Mouse (Mus musculus) forebrain, embryonic 12.5 days (tissue): ENCODE results near the gene Mknk1. TPM values are rescaled to one million over a fixed set of nuclear protein-coding genes. Genes with fewer than 3 reads are reported as not detected.

Source experiments
- ATAC-seq: fragments of 200-750 bp; cut with Nextera tagmentation; 2 replicates; pipeline ENCODE4 v1.8.0; 2017; ENCODE audit warnings: moderate TSS enrichment; ENCODE audit not compliant: low FRiP score
- H3K27ac ChIP-seq: fragments of 300-500 bp; sonication (generic); 2 replicates; pipeline ENCODE4 v1.5.1; 2016; ENCODE audit warnings: mild to moderate bottlenecking
- H3K27me3 ChIP-seq: fragments of 300-500 bp; sonication (generic); 2 replicates; pipeline ENCODE4 v1.6.1; 2016; ENCODE audit warnings: mild to moderate bottlenecking
- H3K36me3 ChIP-seq: fragments of 300-500 bp; sonication (generic); replicated peaks from 2 replicates; pipeline ENCODE4 v1.6.1; 2016; ENCODE audit warnings: mild to moderate bottlenecking
- H3K4me1 ChIP-seq: fragments of 300-500 bp; sonication (generic); 2 replicates; pipeline ENCODE4 v1.6.1; 2016
- H3K4me2 ChIP-seq: fragments of 300-500 bp; sonication (generic); 2 replicates; pipeline ENCODE4 v1.6.1; 2016; ENCODE audit warnings: mild to moderate bottlenecking, moderate library complexity
- H3K4me3 ChIP-seq: fragments of 300-500 bp; sonication (generic); replicated peaks from 2 replicates; pipeline ENCODE4 v1.5.1; 2016; ENCODE audit warnings: mild to moderate bottlenecking
- H3K9ac ChIP-seq: fragments of 300-500 bp; sonication (generic); 2 replicates; pipeline ENCODE4 v1.6.1; 2016; ENCODE audit warnings: mild to moderate bottlenecking
- H3K9me3 ChIP-seq: fragments of 300-500 bp; sonication (generic); 2 replicates; pipeline ENCODE4 v1.6.1; 2016
- WGBS: fragments of 180-500 bp; shearing (Covaris S2); methylation state at CpG from one replicate; pipeline ENCODE4 v1.1.7; 2016; 5-methylcytosine and 5-hydroxymethylcytosine counted together
- polyA plus RNA-seq: library from polyadenylated mRNA; unstranded; fragments of >200 nt; fragmentation: Nextera tagmentation; extraction: Ambion mirVana; gene quantifications from 2 replicates; pipeline ENCODE4 v1.2.1, GENCODE M21; 2016

Gene Mknk1
- 25.9 and 27.2 TPM in 2 replicates for polyA plus RNA-seq

DNA sequence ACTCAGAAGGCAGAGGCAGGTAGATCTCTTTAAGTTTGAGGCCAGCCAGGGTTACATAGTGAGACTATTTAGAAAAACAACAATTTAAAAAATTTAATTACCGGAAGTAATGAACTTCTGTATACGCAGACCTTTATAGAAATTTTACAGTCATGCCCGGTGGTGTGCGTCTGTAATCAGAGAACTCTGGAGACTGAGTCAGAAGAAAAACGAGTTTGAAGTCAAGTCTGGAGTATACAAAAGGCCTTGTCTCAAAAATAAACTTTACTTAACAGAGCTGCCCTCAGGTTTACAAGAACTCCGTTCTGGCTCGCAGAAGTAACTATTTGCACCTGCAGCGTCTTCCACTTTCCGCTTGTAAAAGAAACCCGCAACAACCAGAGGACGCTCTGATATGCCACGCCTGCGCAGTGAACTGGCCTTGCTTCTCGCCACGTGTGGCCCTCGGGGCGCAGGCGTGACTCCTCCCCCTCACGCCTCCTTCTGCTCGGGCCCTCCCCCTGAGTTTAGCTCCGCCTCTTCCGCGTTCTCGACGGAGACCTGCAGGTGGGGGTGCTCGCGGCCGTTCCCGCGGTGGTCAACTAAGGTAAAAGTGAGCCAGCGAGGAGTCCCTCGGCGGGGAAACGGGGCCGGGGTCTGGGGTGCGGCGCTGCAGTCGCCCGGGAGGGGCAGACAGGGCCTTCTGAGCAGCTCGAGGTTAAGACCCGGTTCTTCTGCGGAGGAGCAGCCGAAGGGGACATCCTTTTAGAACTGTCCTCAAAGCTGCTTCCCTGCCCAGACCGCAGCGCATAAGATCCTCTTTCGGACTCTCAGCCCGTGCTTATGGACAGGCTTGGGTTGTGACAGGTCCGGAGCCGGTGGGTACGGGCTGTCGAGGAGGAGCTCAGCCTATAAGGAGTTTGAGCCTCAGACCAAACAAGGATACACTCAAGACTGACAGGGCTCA lies at the start of gene Mknk1:
TSS of gene Mknk1 (plus strand) at position 503 of the 946 bp plus-strand sequence.
- Histone ChIP-seq H3K27ac (peak within 1 kb of the TSS; percentile 56; the same call in 1 of the 2 replicates), H3K4me2 (peak within 1 kb of the TSS; percentile 74), H3K27me3 (no peaks in the 10 kb centered on the region), H3K36me3 (no peaks in the 10 kb centered on the region), H3K4me3 (peak within 1 kb of the TSS; percentile 59), H3K9me3 (no peaks in the 10 kb centered on the region), H3K9ac (peak within 1 kb of the TSS; percentile 64), H3K4me1 (peaks cover 12% of the 10 kb centered on the region)
- 2% methylated on average over 51 of the region's 51 CpGs for WGBS
- ATAC-seq, result peak; percentile 97

DNA sequence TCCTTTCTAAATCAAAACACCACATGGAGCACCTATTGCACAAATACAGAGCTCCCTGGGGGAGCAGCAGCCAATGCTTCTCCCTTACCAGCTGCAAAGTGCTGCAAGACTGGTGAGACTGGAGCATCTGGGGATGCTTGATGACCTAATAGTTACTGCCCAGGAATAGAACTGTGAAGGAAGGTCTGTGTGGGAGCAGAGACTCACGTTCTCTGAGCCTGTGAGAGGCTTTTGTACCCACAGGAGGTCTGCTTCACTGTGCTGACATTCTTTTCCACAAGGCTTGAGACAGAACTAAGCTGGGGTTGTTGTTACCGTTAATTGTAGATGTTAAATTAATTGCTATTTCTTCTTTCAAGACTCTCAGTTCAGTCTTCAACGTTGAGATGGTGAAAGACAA lies 48.1 kb upstream of the Mknk1 start:
- H3K36me3 ChIP-seq, result peaks cover 47% of the 10 kb centered on the region
- 83% methylated on average over 3 of the region's 3 CpGs for WGBS

DNA sequence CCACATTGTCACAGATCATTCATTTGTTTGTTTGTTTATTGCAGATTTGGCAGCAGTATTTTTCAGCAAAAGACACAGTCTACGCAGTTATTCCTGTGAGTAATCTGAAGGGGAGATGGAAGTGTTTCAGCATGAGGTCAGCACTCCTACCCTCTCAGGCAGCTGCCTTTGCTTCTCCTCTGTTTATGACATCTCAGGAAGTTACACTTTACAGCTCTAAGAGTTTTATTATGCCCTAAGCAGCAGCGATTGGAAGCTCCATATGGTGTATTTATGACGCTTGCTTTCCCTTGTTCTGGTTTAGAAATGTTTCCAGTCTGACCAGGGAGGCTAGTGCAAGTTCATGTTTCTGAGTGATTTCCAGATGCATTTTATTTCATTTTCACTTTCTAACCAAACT lies 43.6 kb upstream of the Mknk1 start:
- Histone ChIP-seq H3K9ac (no peak overlapping the region), H3K27ac (no peak overlapping the region), H3K27me3 (no peaks in the 10 kb centered on the region), H3K4me1 (no peaks in the 10 kb centered on the region), H3K36me3 (peaks cover 58% of the 10 kb centered on the region), H3K9me3 (no peaks in the 10 kb centered on the region), H3K4me2 (no peak overlapping the region), H3K4me3 (no peak overlapping the region)
- ATAC-seq, result no peak
- 88% methylated on average over 3 of the region's 3 CpGs for WGBS

More for the DNA sequence above, 48.1 kb upstream of the Mknk1 start:
- no peak overlapping the region for H3K4me2 ChIP-seq
- no peaks in the 10 kb centered on the region for H3K27me3 ChIP-seq
- H3K27ac ChIP-seq, result no peak overlapping the region
- peaks cover under 1% of the 10 kb centered on the region for H3K4me1 ChIP-seq
- no peaks in the 10 kb centered on the region for H3K9me3 ChIP-seq
- no peak overlapping the region for H3K9ac ChIP-seq
- no peak for ATAC-seq
- no peak overlapping the region for H3K4me3 ChIP-seq

- Histone ChIP-seq H3K9me3 (no peaks in the 10 kb centered on the region), H3K4me1 (no peaks in the 10 kb centered on the region), H3K36me3 (peaks cover 49% of the 10 kb centered on the region), H3K27me3 (no peaks in the 10 kb centered on the region), H3K4me3 (no peak overlapping the region), H3K4me2 (no peak overlapping the region), H3K27ac (no peak overlapping the region), H3K9ac (no peak overlapping the region)
- WGBS, result 83% methylated on average over 3 of the region's 3 CpGs
- ATAC-seq, result no peak
These were observed 39.0 kb upstream of the Mknk1 start for GRCm38 (mm10) chr4:115799981-115800380.

DNA sequence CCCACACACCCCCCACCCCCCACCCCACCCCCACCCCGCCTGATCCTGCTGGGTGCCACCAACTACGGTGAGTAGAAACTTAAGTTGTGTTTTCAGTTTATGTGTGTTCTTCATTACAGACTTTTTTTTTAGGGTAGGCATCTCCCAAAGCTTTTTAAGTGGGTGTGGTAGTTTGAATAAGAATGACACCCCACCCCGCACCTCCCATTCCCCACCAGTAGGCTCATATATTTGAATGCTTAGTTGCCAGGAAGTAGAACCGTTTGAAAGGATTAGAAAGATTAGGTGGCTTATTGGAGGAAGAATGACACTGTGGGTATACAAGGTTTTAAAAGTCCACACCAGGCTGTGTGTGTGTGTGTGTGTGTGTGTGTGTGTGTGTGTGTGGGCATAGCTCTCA lies 26.7 kb upstream of the Mknk1 start:
- Histone ChIP-seq H3K9me3 (no peaks in the 10 kb centered on the region), H3K36me3 (peaks cover 24% of the 10 kb centered on the region), H3K4me2 (no peak overlapping the region), H3K4me1 (no peaks in the 10 kb centered on the region), H3K27ac (no peak overlapping the region), H3K27me3 (no peaks in the 10 kb centered on the region), H3K4me3 (no peak overlapping the region), H3K9ac (no peak overlapping the region)
- ATAC-seq, result no peak
- 85% methylated on average over 4 of the region's 4 CpGs for WGBS

GRCm38 (mm10) chr4:115815606-115816005 lies 23.4 kb upstream of the Mknk1 start:
- no peak overlapping the region for H3K27ac ChIP-seq
- H3K36me3 ChIP-seq, result peaks cover 25% of the 10 kb centered on the region
- 95% methylated on average over 5 of the region's 5 CpGs for WGBS
- no peaks in the 10 kb centered on the region for H3K27me3 ChIP-seq
- H3K4me1 ChIP-seq, result no peaks in the 10 kb centered on the region
- H3K9ac ChIP-seq, result no peak overlapping the region
- no peaks in the 10 kb centered on the region for H3K9me3 ChIP-seq
- H3K4me3 ChIP-seq, result no peak overlapping the region
- H3K4me2 ChIP-seq, result no peak overlapping the region
- ATAC-seq, result no peak

DNA sequence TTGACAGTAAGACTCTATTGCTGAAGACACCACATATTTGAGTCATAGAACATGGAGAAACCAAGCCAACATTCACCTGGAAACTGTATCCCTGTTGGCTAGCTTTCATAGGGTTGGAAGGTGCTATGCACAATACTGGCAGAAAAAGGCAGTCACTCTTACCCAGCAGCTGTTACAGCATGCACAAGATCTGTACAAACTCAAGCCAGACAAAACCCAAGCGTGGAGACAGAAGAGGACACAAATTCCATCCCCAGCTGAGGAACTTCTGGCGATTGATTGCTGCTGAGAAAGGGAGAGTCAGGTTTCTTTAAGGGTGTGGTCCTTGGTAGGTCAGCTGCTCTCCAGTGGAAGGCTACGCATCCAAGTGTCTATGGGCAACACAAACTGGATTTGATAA lies 18.8 kb upstream of the Mknk1 start:
- no peak for ATAC-seq
- Histone ChIP-seq H3K4me3 (no peak overlapping the region), H3K36me3 (peaks cover 10% of the 10 kb centered on the region; the same call in 1 of the 2 replicates), H3K27me3 (no peaks in the 10 kb centered on the region), H3K9me3 (no peaks in the 10 kb centered on the region), H3K9ac (no peak overlapping the region), H3K4me2 (no peak overlapping the region), H3K27ac (no peak overlapping the region), H3K4me1 (no peaks in the 10 kb centered on the region)
- WGBS, result 85% methylated on average over 3 of the region's 3 CpGs

DNA sequence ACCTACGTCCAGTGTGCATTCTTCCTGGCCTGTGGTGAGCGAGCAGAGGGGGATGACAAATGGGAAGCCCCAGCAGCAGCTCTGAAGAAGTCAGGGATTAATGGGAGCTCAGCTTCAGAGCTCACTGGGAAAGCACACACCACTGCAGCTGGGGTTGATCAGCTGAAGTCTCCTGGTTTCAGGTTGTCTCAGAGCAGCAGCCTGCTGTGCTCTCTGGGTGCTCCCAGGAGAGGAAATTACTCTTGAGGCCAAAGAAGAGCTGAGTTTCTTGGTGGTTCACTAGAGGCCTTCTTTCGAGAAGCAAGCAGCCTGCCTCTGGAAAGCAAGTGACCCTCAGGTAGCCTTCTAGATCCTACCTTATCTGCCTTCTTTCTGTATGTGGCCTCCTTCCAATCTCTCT lies 18.1 kb upstream of the Mknk1 start:
- Histone ChIP-seq H3K9ac (no peak overlapping the region), H3K27me3 (no peaks in the 10 kb centered on the region), H3K9me3 (no peaks in the 10 kb centered on the region), H3K27ac (no peak overlapping the region), H3K4me2 (no peak overlapping the region), H3K4me3 (no peak overlapping the region), H3K4me1 (no peaks in the 10 kb centered on the region), H3K36me3 (0 out of 2 replicates have a peak, but pooled peaks cover 7% of the 10 kb centered on the region)
- WGBS, result 74% methylated on average over 3 of the region's 3 CpGs
- ATAC-seq, result no peak

DNA sequence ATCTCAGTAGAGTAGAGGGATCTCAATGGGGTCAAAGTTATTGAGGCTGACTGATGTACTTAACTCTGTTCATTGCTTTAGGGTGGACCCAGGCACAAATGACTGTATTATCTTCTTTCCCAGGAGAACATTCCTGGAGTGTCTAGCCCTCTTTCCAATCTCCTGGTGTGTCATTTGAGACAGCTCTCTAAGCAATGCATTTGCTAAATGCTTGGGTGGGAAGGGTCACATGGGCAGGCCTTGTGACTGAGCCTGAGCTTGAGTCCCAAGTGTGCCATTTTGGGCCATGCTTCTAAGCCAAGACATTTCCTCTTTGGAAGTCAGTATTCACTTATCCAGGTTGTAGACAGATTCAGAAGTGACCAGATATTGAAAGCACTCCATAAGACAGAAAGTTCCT lies 17.6 kb upstream of the Mknk1 start:
- Histone ChIP-seq H3K4me1 (no peaks in the 10 kb centered on the region), H3K9me3 (no peaks in the 10 kb centered on the region), H3K4me3 (no peak overlapping the region), H3K27ac (no peak overlapping the region), H3K36me3 (0 out of 2 replicates have a peak, but pooled peaks cover 7% of the 10 kb centered on the region), H3K4me2 (no peak overlapping the region), H3K27me3 (0 out of 2 replicates have a peak, but pooled peaks cover 2% of the 10 kb centered on the region), H3K9ac (no peak overlapping the region)
- no peak for ATAC-seq

DNA sequence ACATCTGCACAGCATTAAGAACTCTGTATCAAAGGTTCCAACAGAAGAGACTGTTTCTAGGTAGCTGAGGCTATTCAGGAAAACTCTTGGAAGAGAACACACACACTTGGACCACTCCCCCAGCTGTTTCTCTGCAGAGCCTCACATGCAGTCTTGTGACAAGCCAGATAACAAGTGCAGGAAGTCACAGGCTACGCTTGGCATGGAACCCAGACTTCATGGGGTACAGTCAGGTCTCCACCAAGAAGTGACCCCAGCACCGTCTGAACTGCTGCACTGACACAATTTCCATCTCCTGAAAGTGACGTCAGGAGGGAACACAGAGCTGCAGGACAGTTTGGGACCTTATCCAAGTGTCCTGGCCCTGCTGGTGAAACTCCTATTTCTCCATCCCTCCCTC lies 17.1 kb upstream of the Mknk1 start:
- 80% methylated on average over 3 of the region's 3 CpGs for WGBS
- ATAC-seq, result no peak
- peaks cover 7% of the 10 kb centered on the region for H3K27me3 ChIP-seq
- H3K9me3 ChIP-seq, result no peaks in the 10 kb centered on the region
- 0 out of 2 replicates have a peak, but pooled peaks cover 7% of the 10 kb centered on the region for H3K36me3 ChIP-seq
- no peak overlapping the region for H3K27ac ChIP-seq
- no peaks in the 10 kb centered on the region for H3K4me1 ChIP-seq
- H3K4me3 ChIP-seq, result no peak overlapping the region
- no peak overlapping the region for H3K4me2 ChIP-seq
- H3K9ac ChIP-seq, result no peak overlapping the region

GRCm38 (mm10) chr4:115824178-115824577 lies 14.8 kb upstream of the Mknk1 start:
- peaks cover 11% of the 10 kb centered on the region for H3K4me1 ChIP-seq
- no peak overlapping the region for H3K4me2 ChIP-seq
- H3K9me3 ChIP-seq, result no peaks in the 10 kb centered on the region
- peaks cover 15% of the 10 kb centered on the region for H3K27me3 ChIP-seq
- H3K36me3 ChIP-seq, result 0 out of 2 replicates have a peak, but pooled peaks cover 3% of the 10 kb centered on the region
- WGBS, result 89% methylated on average over 2 of the region's 2 CpGs
- H3K9ac ChIP-seq, result no peak overlapping the region
- no peak overlapping the region for H3K27ac ChIP-seq
- no peak for ATAC-seq
- H3K4me3 ChIP-seq, result no peak overlapping the region

GRCm38 (mm10) chr4:115825271-115825670 lies 13.7 kb upstream of the Mknk1 start:
- peaks cover 21% of the 10 kb centered on the region for H3K27me3 ChIP-seq
- no peak overlapping the region for H3K27ac ChIP-seq
- 0 out of 2 replicates have a peak, but pooled peaks cover under 1% of the 10 kb centered on the region for H3K36me3 ChIP-seq
- H3K4me3 ChIP-seq, result no peak overlapping the region
- WGBS, result 73% methylated on average over 2 of the region's 2 CpGs
- no peak for ATAC-seq
- no peak overlapping the region for H3K4me2 ChIP-seq
- H3K4me1 ChIP-seq, result peaks cover 11% of the 10 kb centered on the region
- no peaks in the 10 kb centered on the region for H3K9me3 ChIP-seq
- H3K9ac ChIP-seq, result no peak overlapping the region
